Mouse (Mus musculus): Measurements from ENCODE around the gene Gm49405.
"Not testable (repeated sequence)": the region's sequence is repeated elsewhere in the genome, so short reads cannot be mapped to it uniquely, and the experiment has no call there.

DNA sequence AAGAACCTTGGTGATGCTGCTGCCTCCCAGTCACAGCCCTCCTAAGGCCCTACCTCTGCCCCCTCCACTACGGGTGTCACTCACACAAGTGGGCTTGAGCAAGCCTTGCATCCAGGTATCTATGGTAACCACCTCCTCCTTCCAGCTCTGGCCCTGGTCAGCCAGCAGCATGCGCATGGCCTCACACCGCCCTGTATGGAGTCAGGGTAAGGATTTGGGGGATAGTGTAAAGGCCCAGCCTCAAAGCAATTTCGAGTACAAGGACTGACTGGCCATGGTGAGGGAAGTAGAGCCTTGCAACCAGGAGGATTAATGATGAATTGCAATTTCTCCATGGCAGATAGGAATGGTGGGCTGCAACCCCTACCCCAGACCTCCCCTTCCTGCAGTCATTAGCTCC lies 41.1 kb downstream of the Gm49405 start:
- TF ChIP-seq EP300 (IDR thresholded peaks at IDR 0.05; ENCODE audit: insufficient read depth, low read depth, low read length); CTCF (IDR thresholded peaks at IDR 0.05; ENCODE audit: low read depth, low read length): not testable (repeated sequence)

Measured in ES-Bruce4 (cell line).